Mouse (Mus musculus): ENCODE results near the gene Tpbgl.

DNA sequence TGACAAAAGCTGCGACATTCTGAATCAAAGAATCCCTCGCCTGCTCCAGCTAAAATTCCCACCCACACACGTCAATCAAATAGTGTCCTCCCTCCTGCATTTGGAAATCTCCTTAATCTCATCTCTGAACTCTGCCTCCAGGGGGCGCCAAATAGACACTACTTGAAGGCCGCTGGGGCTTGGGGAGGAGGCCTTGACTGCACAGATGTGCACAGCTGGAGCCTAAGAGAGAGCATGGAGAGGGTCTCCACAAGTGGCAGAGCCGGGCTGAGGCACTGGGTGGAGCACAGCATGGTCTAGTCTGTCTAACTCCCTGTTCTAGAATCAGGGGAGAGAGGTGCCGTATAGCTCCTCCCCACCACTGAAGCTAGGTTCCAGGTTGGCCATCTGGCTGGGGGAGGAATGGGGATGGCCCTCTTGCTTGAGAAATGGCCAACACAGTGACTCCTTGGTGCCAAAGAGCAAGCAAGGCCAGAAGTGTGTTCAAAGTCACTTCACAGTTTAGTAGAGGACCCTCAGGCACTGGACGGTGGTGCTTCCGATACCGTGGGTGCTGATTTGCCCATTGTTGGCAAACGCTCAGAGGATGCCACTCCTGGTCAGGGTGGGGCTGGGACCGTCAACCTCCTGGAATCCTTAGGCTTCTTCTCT is 32.6 kb upstream of the Tpbgl start:
- TF ChIP-seq GATA1 (IDR thresholded peaks at IDR 0.05; ENCODE audit: borderline replicate concordance, low read length) (no peak), FLI1 (IDR thresholded peaks at IDR 0.05; ENCODE audit: low read length) (no peak)
